Mouse (Mus musculus) bone marrow macrophage, adult 2 months (primary cell): ENCODE results near the gene Metap1d. TPM values are rescaled to one million over a fixed set of nuclear protein-coding genes. Genes with fewer than 3 reads are reported as not detected.

Experiments
- H3K27ac ChIP-seq: 2 replicates; pipeline ENCODE4 v1.5.1; 2012; ENCODE audit warnings: low read depth, low read length; ENCODE audit not compliant: insufficient read depth
- H3K4me1 ChIP-seq: 2 replicates; pipeline ENCODE4 v1.6.1; 2012; ENCODE audit warnings: low read length; ENCODE audit not compliant: control insufficient read depth, insufficient read depth
- H3K4me3 ChIP-seq: 2 replicates; pipeline ENCODE4 v1.5.1; 2012; ENCODE audit warnings: mild to moderate bottlenecking, low read length, moderate library complexity; ENCODE audit not compliant: insufficient read depth
- CTCF ChIP-seq: IDR thresholded peaks from 2 replicates; pipeline ENCODE4 v1.5.1; 2012; ENCODE audit warnings: low read depth, mild to moderate bottlenecking, low read length, moderate library complexity
- POLR2A ChIP-seq: IDR thresholded peaks from 2 replicates; pipeline ENCODE4 v1.6.1; 2012; ENCODE audit warnings: mild to moderate bottlenecking, low read depth, low read length, borderline replicate concordance
- polyA plus RNA-seq: library from polyadenylated mRNA; stranded (reverse); fragments of >200 nt; gene quantifications from 2 replicates; pipeline ENCODE4 v1.2.4, GENCODE M21; 2012; ENCODE audit not compliant: missing spikeins, insufficient read depth, insufficient read length

Metap1d gene
- polyA plus RNA-seq, 1 experiment: 32.5 TPM

DNA sequence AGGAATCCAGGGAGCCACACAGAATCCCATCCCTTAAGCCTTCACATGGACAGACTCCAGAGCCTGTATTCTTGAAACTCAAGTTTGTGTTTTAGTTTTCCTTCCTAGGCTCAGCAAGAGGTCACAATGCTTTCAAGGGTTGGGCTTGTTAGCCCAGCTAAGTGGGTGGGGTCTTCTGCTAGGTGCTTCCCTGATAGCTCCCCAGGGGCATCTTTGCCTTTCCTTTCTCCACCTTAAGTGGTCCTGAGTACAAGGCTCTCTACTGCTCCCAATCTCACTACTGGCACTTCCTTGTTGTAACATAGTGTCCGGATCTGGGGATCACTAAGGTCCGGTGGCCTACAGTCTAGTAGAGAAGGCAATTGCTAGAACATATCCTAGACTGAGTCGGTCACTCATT is 97.3 kb downstream of the Metap1d start:
- no peak overlapping the region for H3K27ac ChIP-seq
- H3K4me1 ChIP-seq: 0 out of 2 replicates have a peak, but pooled peaks cover 2% of the 10 kb centered on the region
- no peak overlapping the region for H3K4me3 ChIP-seq
- TF ChIP-seq CTCF: no peak
- no peak for TF ChIP-seq POLR2A

GRCm38 (mm10) chr2:71551704-71552103 is 98.6 kb downstream of the Metap1d start:
- no peak overlapping the region for H3K27ac ChIP-seq
- 0 out of 2 replicates have a peak, but pooled peaks cover 2% of the 10 kb centered on the region for H3K4me1 ChIP-seq
- no peak for TF ChIP-seq POLR2A
- no peak for TF ChIP-seq CTCF
- peak overlapping the region; percentile 34 for H3K4me3 ChIP-seq

GRCm38 (mm10) chr2:71556071-71556470 is 103.0 kb downstream of the Metap1d start:
- Histone ChIP-seq H3K4me1 (0 out of 2 replicates have a peak, but pooled peaks cover 2% of the 10 kb centered on the region), H3K27ac (no peak overlapping the region), H3K4me3 (no peak overlapping the region)
- TF ChIP-seq POLR2A (no peak), CTCF (no peak)

DNA sequence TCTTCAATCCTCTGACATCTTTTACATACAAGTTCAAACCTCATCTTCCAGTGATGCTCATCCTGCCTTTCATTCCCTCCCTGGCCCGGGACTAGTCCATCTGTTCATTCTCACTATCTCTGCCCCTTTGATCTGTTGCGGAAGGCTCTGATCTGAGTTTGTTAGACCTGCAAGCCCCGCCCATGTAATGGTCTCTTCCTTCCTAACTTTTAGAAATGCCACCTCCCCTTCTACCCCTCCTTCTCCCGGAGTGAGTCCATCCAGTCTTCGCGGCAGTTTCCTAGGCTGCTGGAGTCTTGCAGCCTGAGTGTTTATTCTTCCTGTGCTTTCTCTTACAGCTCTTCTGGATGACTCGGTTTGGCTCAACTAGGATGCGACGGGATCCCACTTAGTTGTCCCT is 113.4 kb downstream of the Metap1d start:
- H3K27ac ChIP-seq: no peak overlapping the region
- H3K4me3 ChIP-seq: no peak overlapping the region
- TF ChIP-seq POLR2A: no peak
- no peak for TF ChIP-seq CTCF
- H3K4me1 ChIP-seq: peaks cover 18% of the 10 kb centered on the region

- H3K27ac ChIP-seq: no peak overlapping the region
- TF ChIP-seq CTCF: no peak
- TF ChIP-seq POLR2A: no peak
- peaks cover 20% of the 10 kb centered on the region for H3K4me1 ChIP-seq
- H3K4me3 ChIP-seq: no peak overlapping the region
These were observed 120.7 kb downstream of the Metap1d start for GRCm38 (mm10) chr2:71573736-71574135.

Other genes with a start within 250 kb of the Metap1d start
- 144 and 146 TPM in 2 replicates for gene Dync1i2, start 241.6 kb upstream of the Metap1d start, polyA plus RNA-seq
- gene Slc25a12, start 85.5 kb upstream of the Metap1d start, polyA plus RNA-seq: 35.8 and 39.1 TPM in 2 replicates
- gene Hat1, start 64.3 kb upstream of the Metap1d start, polyA plus RNA-seq: 44.3 and 47.5 TPM in 2 replicates
- not detected in 2 replicates for gene Dlx1, start 74.8 kb downstream of the Metap1d start, polyA plus RNA-seq
- not detected in 2 replicates for gene Dlx2, start 93.5 kb downstream of the Metap1d start, polyA plus RNA-seq